Mouse (Mus musculus): Measurements from ENCODE around the gene Vwf. TPM values are rescaled to one million over a fixed set of nuclear protein-coding genes. Genes with fewer than 3 reads are reported as not detected.

Gene Vwf
- polyA plus RNA-seq, 1 experiment, result 15.0 TPM

DNA sequence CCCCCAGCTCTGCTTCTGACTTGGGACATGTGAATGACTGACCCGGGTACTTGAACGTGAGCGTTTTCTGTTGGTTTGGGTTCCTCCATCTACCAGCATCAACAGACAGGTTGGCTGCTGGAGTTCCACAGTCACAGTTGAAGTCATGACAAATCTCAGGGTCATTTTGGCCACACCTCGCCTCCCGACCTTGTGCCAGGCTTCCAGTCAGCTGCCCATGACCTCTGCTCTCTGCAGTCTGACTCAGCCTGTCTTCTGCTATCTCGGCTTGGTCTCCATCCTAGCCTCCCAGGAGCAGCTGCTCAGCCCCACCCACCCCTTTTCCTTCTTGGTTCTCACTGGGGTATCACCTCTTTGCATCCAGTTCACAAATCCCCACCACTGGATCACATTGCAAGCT, 182.9 kb downstream of the Vwf start:
- H3K4me1 ChIP-seq (ENCODE audit: control insufficient read depth, insufficient read depth, low read length), result no peaks in the 10 kb centered on the region
- TF ChIP-seq CTCF (IDR thresholded peaks at IDR 0.05; ENCODE audit: borderline replicate concordance, insufficient read depth, low read depth, low read length) (no peak), POLR2A (IDR thresholded peaks at IDR 0.05; ENCODE audit: borderline replicate concordance, insufficient read depth, low read length) (no peak)
- no peaks in the 10 kb centered on the region for H3K27me3 ChIP-seq (ENCODE audit: control insufficient read depth, insufficient read depth, low read length)
- no peak overlapping the region for H3K4me3 ChIP-seq (replicated peaks; ENCODE audit: insufficient read depth, low read depth, low read length)
- H3K27ac ChIP-seq (ENCODE audit: insufficient read depth, low read length), result no peak overlapping the region
- DNase-seq, result no peak
- 81% methylated on average over 6 of the region's 6 CpGs for WGBS

DNA sequence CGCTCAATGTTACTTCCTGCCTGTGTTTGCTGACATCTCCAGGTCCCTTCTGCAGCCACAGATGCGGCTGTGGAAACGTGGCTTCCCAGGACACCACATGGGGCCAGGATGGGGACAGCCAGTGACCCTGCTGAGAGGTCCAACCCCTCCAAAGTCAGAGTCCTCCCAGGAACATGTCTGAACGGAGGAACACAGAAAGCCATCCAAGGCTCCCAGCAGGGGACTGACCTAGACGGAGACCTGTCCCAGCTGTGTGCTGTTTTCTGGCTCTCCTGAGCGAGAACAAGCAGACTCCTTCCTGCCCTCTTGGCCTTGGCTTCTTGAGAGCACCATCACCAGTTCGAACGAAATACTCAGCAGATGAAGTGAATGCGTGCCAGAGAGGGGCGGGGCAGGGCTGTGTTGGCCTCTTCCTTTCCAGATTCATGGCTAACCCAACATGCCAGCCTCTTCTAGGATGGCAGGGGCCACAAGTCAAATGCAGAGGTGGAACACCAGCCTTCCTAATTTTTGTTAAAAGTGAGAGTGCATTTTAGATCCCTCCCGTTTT, 183.5 kb downstream of the Vwf start:
- Histone ChIP-seq H3K4me1 (ENCODE audit: control insufficient read depth, insufficient read depth, low read length) (no peaks in the 10 kb centered on the region), H3K27ac (ENCODE audit: insufficient read depth, low read length) (no peak overlapping the region), H3K4me3 (replicated peaks; ENCODE audit: insufficient read depth, low read depth, low read length) (no peak overlapping the region), H3K27me3 (ENCODE audit: control insufficient read depth, insufficient read depth, low read length) (no peaks in the 10 kb centered on the region)
- WGBS, result 38% methylated on average over 11 of the region's 11 CpGs
- TF ChIP-seq POLR2A (IDR thresholded peaks at IDR 0.05; ENCODE audit: borderline replicate concordance, insufficient read depth, low read length) (no peak), CTCF (IDR thresholded peaks at IDR 0.05; ENCODE audit: borderline replicate concordance, insufficient read depth, low read depth, low read length) (no peak)
- no peak for DNase-seq

Other genes starting within 250 kb of the Vwf start
- gene Ltbr, start 232.9 kb upstream of the Vwf start, polyA plus RNA-seq (2012; rRNA removed), result 12.1 and 12.5 TPM in 2 replicates
- gene Scnn1a, start 226.1 kb upstream of the Vwf start, polyA plus RNA-seq (2012; rRNA removed), result 0.67 and 0.74 TPM in 2 replicates
- gene Tnfrsf1a, start 197.4 kb upstream of the Vwf start, polyA plus RNA-seq (2012; rRNA removed), result 11.4 and 11.8 TPM in 2 replicates
- gene Plekhg6, start 166.0 kb upstream of the Vwf start, polyA plus RNA-seq (2012; rRNA removed), result 0.06 and 0.10 TPM in 2 replicates
- 91.2 and 96.9 TPM in 2 replicates for gene Cd9, start 52.0 kb upstream of the Vwf start, polyA plus RNA-seq (2012; rRNA removed)
- gene Ano2, start 143.6 kb downstream of the Vwf start, polyA plus RNA-seq (2012; rRNA removed), result 0.07 and 0.57 TPM in 2 replicates